Mouse (Mus musculus) ovary, adult 18-20 months (tissue): ENCODE data around the gene Wnt1.

Experiments used
- DNase-seq: peaks from one replicate; pipeline ENCODE4 v3.0.0; 2022; ENCODE audit warnings: low spot score, mixed read lengths

The Wnt1 gene

GRCm38 (mm10) chr15:98778191-98778770 lies 11.4 kb upstream of the Wnt1 start:
- DNase-seq, result no peak

GRCm38 (mm10) chr15:98778806-98779205 lies 10.9 kb upstream of the Wnt1 start:
- no peak for DNase-seq

GRCm38 (mm10) chr15:98780075-98780474 lies 9.6 kb upstream of the Wnt1 start:
- DNase-seq, result peak; percentile 67

GRCm38 (mm10) chr15:98780573-98780972 lies 9.1 kb upstream of the Wnt1 start:
- DNase-seq, result peak; percentile 42

DNA sequence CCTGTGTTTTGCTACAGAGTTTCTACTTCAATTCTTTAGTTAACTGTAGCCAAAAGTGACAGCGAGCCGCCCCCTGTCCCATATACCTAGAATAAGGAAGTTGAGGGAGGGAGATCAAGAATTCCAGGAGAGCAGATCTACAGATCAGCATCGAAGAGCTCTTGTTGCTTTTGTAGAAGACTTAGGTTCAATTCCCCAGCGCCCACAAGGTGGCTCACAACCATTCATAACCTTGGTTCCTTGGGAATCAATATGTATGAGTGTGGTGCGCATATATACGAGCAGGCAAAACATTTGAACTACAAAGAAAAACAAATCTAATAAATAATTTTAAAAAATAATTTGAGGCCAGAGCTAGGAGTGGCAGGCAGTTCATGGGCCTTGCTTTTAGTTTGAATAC lies 8.5 kb upstream of the Wnt1 start:
- DNase-seq, result no peak

DNA sequence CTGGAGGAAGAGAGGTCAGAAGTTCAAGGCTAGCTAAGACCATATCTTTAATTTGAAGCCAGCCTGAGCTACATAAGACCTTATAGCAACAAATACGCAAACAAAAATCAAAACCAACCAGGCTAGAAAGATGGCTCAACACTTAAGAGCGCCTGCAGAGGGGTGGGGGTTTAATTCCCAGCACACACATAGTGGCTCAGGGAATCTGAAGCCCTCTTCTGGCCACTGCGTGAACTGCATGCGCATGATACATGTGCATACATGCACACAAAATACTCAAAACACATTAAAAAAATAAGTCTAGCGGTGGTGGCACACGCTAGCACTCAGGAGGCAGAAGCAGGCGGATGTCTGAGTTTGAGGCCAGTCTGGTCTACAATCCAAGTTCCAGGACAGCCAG lies 3.9 kb upstream of the Wnt1 start:
- DNase-seq, result no peak

DNA sequence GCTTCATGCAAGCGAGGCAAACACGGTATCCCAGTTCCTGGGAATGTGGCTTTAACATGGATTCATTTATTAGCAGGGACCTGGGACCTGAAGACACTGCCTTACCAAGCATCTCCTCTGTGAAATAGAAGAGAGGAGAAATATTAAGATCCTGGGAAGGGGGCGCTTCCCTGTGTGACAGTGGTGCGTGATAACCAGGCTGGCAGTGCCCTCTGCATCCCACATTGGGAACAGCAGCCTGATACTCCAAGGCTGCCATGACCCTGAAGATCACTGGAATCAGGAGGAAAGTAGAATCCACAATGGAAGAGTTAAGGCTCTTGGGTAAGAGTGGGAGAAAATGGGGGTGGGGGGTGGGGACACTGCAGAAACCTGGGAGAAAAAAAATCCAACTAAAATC lies 1.7 kb upstream of the Wnt1 start:
- DNase-seq, result no peak

DNA sequence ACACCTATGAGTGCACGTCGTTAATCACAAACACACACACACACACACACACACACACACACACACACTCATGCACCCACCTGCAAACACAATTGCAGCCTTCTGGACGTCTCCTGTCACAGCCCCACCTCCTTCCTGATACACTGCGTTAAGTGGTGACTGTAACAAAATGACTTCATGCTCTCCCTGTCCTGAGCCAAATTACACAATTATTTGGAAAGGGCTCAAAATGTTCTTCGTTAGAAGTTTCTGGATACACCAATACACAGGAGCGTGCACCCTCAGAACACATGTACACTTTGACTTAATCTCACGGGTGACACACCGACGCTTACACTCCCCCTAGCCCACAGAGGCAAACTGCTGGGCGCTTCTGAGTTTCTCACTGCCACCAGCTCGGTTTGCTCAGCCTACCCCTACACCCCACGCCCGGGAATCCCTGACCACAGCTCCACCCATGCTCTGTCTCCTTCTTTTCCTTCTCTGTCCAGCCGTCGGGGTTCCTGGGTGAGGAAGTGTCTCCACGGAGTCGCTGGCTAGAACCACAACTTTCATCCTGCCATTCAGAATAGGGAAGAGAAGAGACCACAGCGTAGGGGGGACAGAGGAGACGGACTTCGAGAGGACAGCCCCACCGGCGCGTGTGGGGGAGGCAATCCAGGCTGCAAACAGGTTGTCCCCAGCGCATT lies 541 bp upstream of the Wnt1 start:
- DNase-seq, result no peak

- DNase-seq, result no peak
Observed at GRCm38 (mm10) chr15:98790761-98791160, 1.1 kb downstream of the Wnt1 start.

- DNase-seq, result no peak
Observed at GRCm38 (mm10) chr15:98791221-98791620, 1.6 kb downstream of the Wnt1 start.

- no peak for DNase-seq
Observed at GRCm38 (mm10) chr15:98791771-98792170, 2.1 kb downstream of the Wnt1 start.

DNA sequence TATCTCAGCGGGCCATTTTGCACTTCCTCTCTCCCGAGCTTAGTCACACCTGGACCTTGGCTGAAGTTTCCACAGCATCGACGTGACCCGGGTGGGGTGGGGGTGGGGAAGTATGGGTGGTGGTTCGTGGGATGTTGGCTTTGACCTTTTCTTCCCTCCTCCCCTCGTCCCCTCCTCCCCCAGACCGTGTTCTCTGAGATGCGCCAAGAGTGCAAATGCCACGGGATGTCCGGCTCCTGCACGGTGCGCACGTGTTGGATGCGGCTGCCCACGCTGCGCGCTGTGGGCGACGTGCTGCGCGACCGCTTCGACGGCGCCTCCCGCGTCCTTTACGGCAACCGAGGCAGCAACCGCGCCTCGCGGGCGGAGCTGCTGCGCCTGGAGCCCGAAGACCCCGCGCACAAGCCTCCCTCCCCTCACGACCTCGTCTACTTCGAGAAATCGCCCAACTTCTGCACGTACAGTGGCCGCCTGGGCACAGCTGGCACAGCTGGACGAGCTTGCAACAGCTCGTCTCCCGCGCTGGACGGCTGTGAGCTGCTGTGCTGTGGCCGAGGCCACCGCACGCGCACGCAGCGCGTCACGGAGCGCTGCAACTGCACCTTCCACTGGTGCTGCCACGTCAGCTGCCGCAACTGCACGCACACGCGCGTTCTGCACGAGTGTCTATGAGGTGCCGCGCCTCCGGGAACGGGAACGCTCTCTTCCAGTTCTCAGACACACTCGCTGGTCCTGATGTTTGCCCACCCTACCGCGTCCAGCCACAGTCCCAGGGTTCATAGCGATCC lies 2.8 kb downstream of the Wnt1 start:
- DNase-seq, result no peak

DNA sequence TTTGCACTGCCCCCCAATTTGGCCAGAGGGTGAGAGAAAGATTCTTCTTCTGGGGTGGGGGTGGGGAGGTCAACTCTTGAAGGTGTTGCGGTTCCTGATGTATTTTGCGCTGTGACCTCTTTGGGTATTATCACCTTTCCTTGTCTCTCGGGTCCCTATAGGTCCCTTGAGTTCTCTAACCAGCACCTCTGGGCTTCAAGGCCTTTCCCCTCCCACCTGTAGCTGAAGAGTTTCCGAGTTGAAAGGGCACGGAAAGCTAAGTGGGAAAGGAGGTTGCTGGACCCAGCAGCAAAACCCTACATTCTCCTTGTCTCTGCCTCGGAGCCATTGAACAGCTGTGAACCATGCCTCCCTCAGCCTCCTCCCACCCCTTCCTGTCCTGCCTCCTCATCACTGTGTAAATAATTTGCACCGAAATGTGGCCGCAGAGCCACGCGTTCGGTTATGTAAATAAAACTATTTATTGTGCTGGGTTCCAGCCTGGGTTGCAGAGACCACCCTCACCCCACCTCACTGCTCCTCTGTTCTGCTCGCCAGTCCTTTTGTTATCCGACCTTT lies 3.6 kb downstream of the Wnt1 start:
- no peak for DNase-seq

DNA sequence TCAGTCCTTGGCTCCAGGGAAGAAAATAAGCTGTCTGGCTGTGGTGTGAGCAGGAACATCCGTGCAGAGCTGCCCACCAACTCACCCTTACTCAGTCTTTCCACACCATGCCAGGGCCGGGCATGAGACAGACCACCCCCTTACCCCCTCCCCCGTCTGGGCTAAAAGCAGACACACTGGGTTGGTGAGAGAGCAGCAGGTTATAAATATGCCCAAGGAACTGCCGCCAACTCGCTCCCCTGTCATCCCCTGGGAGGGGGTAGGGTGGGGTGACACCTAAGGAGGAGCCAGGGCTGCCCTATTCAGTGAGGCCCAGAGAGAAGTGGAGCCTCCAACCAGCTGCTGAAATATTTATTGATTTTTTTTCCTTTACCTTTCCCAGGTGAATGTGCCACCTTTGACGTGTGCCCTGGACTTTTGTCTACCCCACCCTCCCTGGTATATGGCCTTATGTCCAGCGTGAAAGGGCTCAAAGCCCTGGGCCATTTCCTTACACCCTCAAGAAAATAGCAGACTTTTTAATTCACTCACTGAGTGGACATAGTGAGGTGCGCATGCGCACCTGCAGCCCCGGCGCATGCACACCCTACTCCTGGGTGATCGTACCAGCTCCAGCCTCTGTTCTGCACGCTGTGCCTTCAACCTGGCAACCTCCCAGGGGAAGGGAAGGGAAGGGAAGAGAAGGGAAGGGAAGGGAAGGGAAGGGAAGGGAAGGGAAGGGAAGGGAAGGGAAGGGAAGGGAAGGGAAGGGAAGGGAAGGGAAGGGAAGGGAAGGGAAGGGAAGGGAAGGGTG lies 7.3 kb downstream of the Wnt1 start:
- DNase-seq, result no peak

- DNase-seq, result no peak
Observed at GRCm38 (mm10) chr15:98797835-98798492, 8.3 kb downstream of the Wnt1 start.

DNA sequence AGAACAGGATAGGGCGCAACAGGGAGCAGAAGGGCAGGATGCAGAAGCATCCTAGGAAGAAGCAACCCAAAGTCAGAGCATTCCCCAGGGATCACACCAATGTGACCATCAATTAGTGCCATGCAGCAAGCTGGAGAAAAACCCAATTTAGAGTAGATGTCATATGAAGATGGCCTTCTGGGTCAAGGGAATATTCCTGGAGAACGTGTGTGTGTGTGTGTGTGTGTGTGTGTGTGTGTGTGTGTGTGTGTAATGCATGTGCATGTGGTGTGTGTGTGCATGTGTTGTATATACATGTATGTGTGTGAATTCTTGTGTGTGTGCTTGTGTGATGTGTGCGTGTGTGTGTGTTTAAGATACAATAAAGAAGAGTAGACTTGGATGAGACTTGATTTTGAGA lies 9.2 kb downstream of the Wnt1 start:
- no peak for DNase-seq

- peak; percentile 33 for DNase-seq
Observed at GRCm38 (mm10) chr15:98799396-98799795, 9.7 kb downstream of the Wnt1 start.

GRCm38 (mm10) chr15:98802926-98803325 lies 13.3 kb downstream of the Wnt1 start:
- DNase-seq, result no peak

DNA sequence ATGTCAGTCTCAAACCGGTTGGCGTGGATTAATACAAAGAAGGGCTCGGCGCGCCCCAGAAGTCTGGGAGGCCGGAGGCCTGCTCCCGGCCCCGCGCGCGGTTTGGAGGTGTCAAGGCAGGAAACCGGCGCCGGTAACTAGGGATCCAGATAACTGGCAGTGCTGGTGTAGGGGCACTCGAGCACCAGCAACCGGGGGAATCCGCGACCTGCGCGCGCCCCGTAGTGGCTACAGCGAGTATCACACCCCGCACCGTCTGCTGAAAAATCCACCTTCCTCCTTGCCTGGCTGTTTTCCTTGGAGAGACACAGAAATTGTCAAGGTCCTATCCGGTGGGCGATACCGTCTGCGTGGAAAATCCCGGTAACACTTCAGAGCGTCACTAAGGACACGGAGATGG lies 14.4 kb downstream of the Wnt1 start:
- DNase-seq, result peak; percentile 52

GRCm38 (mm10) chr15:98805324-98806040 lies 15.8 kb downstream of the Wnt1 start:
- DNase-seq, result peak; percentile 29
